ENCODE assay signal across 14 mouse cellular contexts in the genomic region with DNA sequence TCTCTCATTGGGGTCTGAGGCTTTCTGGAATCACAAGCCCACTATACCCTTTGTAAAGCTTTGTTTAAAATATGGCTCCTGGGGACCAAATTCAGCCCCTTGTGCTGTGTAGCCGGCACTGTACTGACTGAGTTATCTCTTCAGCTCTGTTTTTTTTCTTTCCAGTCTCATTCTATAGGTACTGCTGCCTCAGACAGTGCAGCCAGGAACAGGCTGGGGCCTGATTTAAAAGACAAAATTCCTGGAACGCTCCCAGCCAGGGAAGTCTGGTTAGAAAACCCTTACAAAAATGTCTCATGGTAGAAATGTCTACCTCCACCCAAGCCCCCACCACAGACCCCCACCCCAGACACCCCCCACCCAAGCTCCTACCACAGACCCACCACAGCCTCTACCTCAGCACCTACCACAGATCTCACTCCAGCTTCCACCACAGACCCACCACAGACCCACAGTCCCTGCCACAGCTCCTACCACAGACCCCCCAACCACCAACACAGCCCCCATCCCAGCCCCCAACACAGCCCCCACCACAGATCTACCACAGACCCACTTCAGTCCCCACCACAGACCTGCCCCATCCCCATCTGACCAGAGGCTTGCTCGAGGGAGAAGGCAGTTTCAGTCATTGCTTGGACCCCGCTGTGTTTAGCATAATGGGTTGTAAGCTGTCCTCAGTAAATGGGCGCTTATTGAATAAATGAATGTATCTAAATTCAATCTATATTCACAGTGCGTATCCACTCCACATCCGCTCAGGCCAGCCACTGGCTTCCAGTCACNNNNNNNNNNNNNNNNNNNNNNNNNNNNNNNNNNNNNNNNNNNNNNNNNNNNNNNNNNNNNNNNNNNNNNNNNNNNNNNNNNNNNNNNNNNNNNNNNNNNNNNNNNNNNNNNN. TPM values are rescaled to one million over a fixed set of nuclear protein-coding genes. Genes with fewer than 3 reads are reported as not detected.
DNase-seq lines count a peak whose midpoint lies in the region; ATAC-seq lines count a peak whose summit lies in the region.
"Had no signal": no experiment of that assay in that cellular context is flagged by ENCODE, and none has a peak within 500 bp of the region (broad histone marks: within the 10 kb centered on the region; RNA-seq: fewer than 3 reads in every experiment).

No protein-coding gene starts in this region.

- no peaks in the 10 kb centered on the region for H3K27me3 ChIP-seq in embryonic facial prominence, embryonic 12.5 days
- H3K27me3 ChIP-seq in embryonic facial prominence, embryonic 10.5 days (replicated peaks; ENCODE audit: low read depth, poor library complexity, severe bottlenecking) = no peaks in the 10 kb centered on the region
- H3K27me3 ChIP-seq in forebrain, embryonic 13.5 days = no peaks in the 10 kb centered on the region
- H3K27me3 ChIP-seq: heart, embryonic 13.5 days had no signal

- H3K27ac ChIP-seq in embryonic facial prominence, embryonic 12.5 days = no peak overlapping the region
- H3K27ac ChIP-seq in embryonic facial prominence, embryonic 10.5 days (replicated peaks) = no peak overlapping the region
- peak overlapping the region; percentile 3; the same call in 1 of the 2 replicates for H3K27ac ChIP-seq in forebrain, embryonic 13.5 days
- H3K27ac ChIP-seq: heart, embryonic 13.5 days; liver, embryonic 14.5 days had no signal

- H3K4me1 ChIP-seq in embryonic facial prominence, embryonic 12.5 days = no peaks in the 10 kb centered on the region; the same call in 1 of the 2 replicates
- peaks cover 2% of the 10 kb centered on the region for H3K4me1 ChIP-seq in embryonic facial prominence, embryonic 10.5 days
- 0 out of 2 replicates have a peak, but pooled peaks cover 3% of the 10 kb centered on the region for H3K4me1 ChIP-seq in forebrain, embryonic 13.5 days

- peak; percentile 52; the same call in 1 of the 2 replicates for ATAC-seq in embryonic facial prominence, embryonic 12.5 days (ENCODE audit: insufficient number of reproducible peaks, insufficient read depth, low FRiP score, low TSS enrichment)
- ATAC-seq in forebrain, embryonic 13.5 days = peak; percentile 64

- no peak for DNase-seq in embryonic facial prominence, embryonic 10.5 days (ENCODE audit: low spot score)
- DNase-seq in CD4-positive, CD25-positive, alpha-beta regulatory T cell, adult 2 months (ENCODE audit: low read depth, low spot score) = peak; percentile 61
- DNase-seq in induced T-regulatory cell, adult 2 months (ENCODE audit: low read depth) = peak; percentile 75
- no peak for DNase-seq in Muller cell, postnatal 12 days (ENCODE audit: inconsistent ontology term)
- DNase-seq in gastrocnemius, adult 18-20 months (ENCODE audit: low spot score) = no peak
- DNase-seq in urinary bladder, postnatal 36 days (ENCODE audit: low spot score in 2 of 2) = no peak
- DNase-seq: adrenal gland, postnatal 14 days; cerebellum, adult 18-20 months; kidney, adult 18-20 months; right cerebral cortex, postnatal 14 days had no signal

- H3K4me2 ChIP-seq in embryonic facial prominence, embryonic 12.5 days (replicated peaks) = no peak overlapping the region
- H3K4me2 ChIP-seq in forebrain, embryonic 13.5 days = no peak overlapping the region
- H3K4me2 ChIP-seq: heart, embryonic 13.5 days had no signal

- H3K4me3 ChIP-seq in embryonic facial prominence, embryonic 12.5 days = no peak overlapping the region
- no peak overlapping the region for H3K4me3 ChIP-seq in embryonic facial prominence, embryonic 10.5 days
- no peak overlapping the region for H3K4me3 ChIP-seq in forebrain, embryonic 13.5 days
- H3K4me3 ChIP-seq: heart, embryonic 13.5 days had no signal

- no peaks in the 10 kb centered on the region for H3K36me3 ChIP-seq in embryonic facial prominence, embryonic 12.5 days
- H3K36me3 ChIP-seq in embryonic facial prominence, embryonic 10.5 days (replicated peaks) = no peaks in the 10 kb centered on the region
- H3K36me3 ChIP-seq in forebrain, embryonic 13.5 days (ENCODE audit: poor library complexity, severe bottlenecking) = no peaks in the 10 kb centered on the region
- H3K36me3 ChIP-seq: heart, embryonic 13.5 days had no signal

- H3K9me3 ChIP-seq in embryonic facial prominence, embryonic 12.5 days = no peaks in the 10 kb centered on the region
- H3K9me3 ChIP-seq in embryonic facial prominence, embryonic 10.5 days = no peaks in the 10 kb centered on the region
- no peaks in the 10 kb centered on the region for H3K9me3 ChIP-seq in forebrain, embryonic 13.5 days (replicated peaks)
- H3K9me3 ChIP-seq: heart, embryonic 13.5 days had no signal

- no peak overlapping the region for H3K9ac ChIP-seq in embryonic facial prominence, embryonic 12.5 days
- no peak overlapping the region for H3K9ac ChIP-seq in forebrain, embryonic 13.5 days
- H3K9ac ChIP-seq: heart, embryonic 13.5 days; liver, embryonic 14.5 days had no signal

- 69% methylated on average over 7 of the region's 7 CpGs for WGBS in embryonic facial prominence, embryonic 12.5 days
- WGBS in embryonic facial prominence, embryonic 10.5 days = 85% methylated on average over 7 of the region's 7 CpGs
- WGBS in forebrain, embryonic 13.5 days = 43% methylated on average over 7 of the region's 7 CpGs

RNA-seq across cellular contexts. Expression of a gene that starts 17.5 kb away (rescaled TPM):
- 7.2 and 9.5 TPM in 2 replicates for polyA plus RNA-seq in embryonic facial prominence, embryonic 12.5 days (2016; fragmentation: Nextera tagmentation; extraction: Ambion mirVana)
- 2.9 and 3.4 TPM in 2 replicates for polyA plus RNA-seq in embryonic facial prominence, embryonic 10.5 days (2016; fragmentation: Nextera tagmentation; extraction: Ambion mirVana)
- 3.8 TPM in 2 replicates for polyA plus RNA-seq in forebrain, embryonic 13.5 days (2015; fragmentation: Nextera tagmentation; extraction: Ambion mirVana)
- under 1 TPM; 0.32 to 0.76 TPM for total RNA-seq in gastrocnemius, adult 18-20 months (2021)

Comparison
In these comparisons a context has a peak if more than half of its experiments do, and no peak if none do; other contexts are left out.
1. DNase-seq: peak in CD4-positive, CD25-positive, alpha-beta regulatory T cell, adult 2 months (single experiment) and induced T-regulatory cell, adult 2 months (single experiment); none in embryonic facial prominence, embryonic 10.5 days (single experiment), Muller cell, postnatal 12 days (single experiment), gastrocnemius, adult 18-20 months (single experiment) and urinary bladder, postnatal 36 days (0 of 2).